ENCODE assay signal across 18 mouse cellular contexts in genomic region chr13:49206341-49206740, GRCm38 (mm10). TPM values are rescaled to one million over a fixed set of nuclear protein-coding genes. Genes with fewer than 3 reads are reported as not detected.
A peak's percentile ranks its signal among the peaks of the same experiment; 100 is the strongest.
DNase-seq lines count a peak whose midpoint lies in the region; ATAC-seq and TF ChIP-seq lines count a peak whose summit lies in the region.
"Had no signal": no experiment of that assay in that cellular context is flagged by ENCODE, and none has a peak within 500 bp of the region (broad histone marks: within the 10 kb centered on the region; RNA-seq: fewer than 3 reads in every experiment).

No protein-coding gene starts in this region.

- H3K9ac ChIP-seq in embryonic facial prominence, embryonic 11.5 days (replicated peaks; ENCODE audit: low read length) = no peak overlapping the region
- no peak overlapping the region for H3K9ac ChIP-seq in hindbrain, embryonic 13.5 days
- H3K9ac ChIP-seq: embryonic facial prominence, embryonic 12.5 days; embryonic facial prominence, embryonic 15.5 days; forebrain, embryonic 12.5 days; forebrain, embryonic 15.5 days; heart, embryonic 13.5 days; hindbrain, embryonic 15.5 days had no signal

- no peak overlapping the region for H3K4me3 ChIP-seq in embryonic facial prominence, embryonic 11.5 days (ENCODE audit: low read depth, low read length)
- H3K4me3 ChIP-seq in embryonic facial prominence, embryonic 10.5 days = no peak overlapping the region
- peak overlapping the region; percentile 57 for H3K4me3 ChIP-seq in megakaryocyte, embryonic 14.5 days (replicated peaks)
- no peak overlapping the region for H3K4me3 ChIP-seq in bone marrow macrophage, adult 2 months (ENCODE audit: insufficient read depth, low read length)
- H3K4me3 ChIP-seq in hindbrain, embryonic 13.5 days = no peak overlapping the region
- H3K4me3 ChIP-seq: embryonic facial prominence, embryonic 12.5 days; embryonic facial prominence, embryonic 15.5 days; forebrain, embryonic 12.5 days; forebrain, embryonic 15.5 days; heart, adult 2 months; heart, embryonic 10.5 days; heart, embryonic 13.5 days; hindbrain, embryonic 15.5 days had no signal

- no peak for TF ChIP-seq CTCF in bone marrow macrophage, adult 2 months (IDR thresholded peaks at IDR 0.05; ENCODE audit: low read depth, low read length)

- H3K9me3 ChIP-seq in embryonic facial prominence, embryonic 11.5 days (replicated peaks; ENCODE audit: control insufficient read depth, low read length) = no peaks in the 10 kb centered on the region
- no peaks in the 10 kb centered on the region for H3K9me3 ChIP-seq in embryonic facial prominence, embryonic 10.5 days
- H3K9me3 ChIP-seq in megakaryocyte, embryonic 14.5 days = no peaks in the 10 kb centered on the region
- no peaks in the 10 kb centered on the region for H3K9me3 ChIP-seq in hindbrain, embryonic 13.5 days
- H3K9me3 ChIP-seq: embryonic facial prominence, embryonic 12.5 days; embryonic facial prominence, embryonic 15.5 days; forebrain, embryonic 12.5 days; forebrain, embryonic 15.5 days; G1E; heart, embryonic 10.5 days; heart, embryonic 13.5 days; hindbrain, embryonic 15.5 days had no signal

- no peaks in the 10 kb centered on the region for H3K4me1 ChIP-seq in embryonic facial prominence, embryonic 11.5 days (ENCODE audit: control insufficient read depth, insufficient read depth, low read length)
- peaks cover 18% of the 10 kb centered on the region for H3K4me1 ChIP-seq in embryonic facial prominence, embryonic 10.5 days
- peaks cover 94% of the 10 kb centered on the region for H3K4me1 ChIP-seq in megakaryocyte, embryonic 14.5 days
- peaks cover 50% of the 10 kb centered on the region for H3K4me1 ChIP-seq in bone marrow macrophage, adult 2 months (ENCODE audit: control insufficient read depth, insufficient read depth, low read length)
- peaks cover 9% of the 10 kb centered on the region; the same call in 1 of the 2 replicates for H3K4me1 ChIP-seq in hindbrain, embryonic 13.5 days (replicated peaks)

- 0 out of 2 replicates have a peak, but pooled peaks have one; percentile 2 for ATAC-seq in embryonic facial prominence, embryonic 11.5 days (replicated peaks; ENCODE audit: insufficient number of reproducible peaks, low FRiP score, low TSS enrichment, low read depth)
- ATAC-seq in megakaryocyte, adult 5-6 weeks (ENCODE audit: poor library complexity, severe bottlenecking) = no peak
- ATAC-seq in hindbrain, embryonic 13.5 days (ENCODE audit: low FRiP score) = no peak

- H3K27me3 ChIP-seq in embryonic facial prominence, embryonic 11.5 days (ENCODE audit: control insufficient read depth, insufficient read depth, low read length) = no peaks in the 10 kb centered on the region
- H3K27me3 ChIP-seq in embryonic facial prominence, embryonic 10.5 days (replicated peaks; ENCODE audit: low read depth, poor library complexity, severe bottlenecking) = no peaks in the 10 kb centered on the region
- no peaks in the 10 kb centered on the region for H3K27me3 ChIP-seq in megakaryocyte, embryonic 14.5 days (replicated peaks)
- H3K27me3 ChIP-seq in hindbrain, embryonic 13.5 days = 0 out of 2 replicates have a peak, but pooled peaks cover 22% of the 10 kb centered on the region
- H3K27me3 ChIP-seq: CH12.LX; embryonic facial prominence, embryonic 12.5 days; embryonic facial prominence, embryonic 15.5 days; forebrain, embryonic 12.5 days; forebrain, embryonic 15.5 days; heart, embryonic 13.5 days; hindbrain, embryonic 15.5 days; Patski had no signal

- no peak overlapping the region for H3K27ac ChIP-seq in embryonic facial prominence, embryonic 11.5 days (replicated peaks; ENCODE audit: low read depth, low read length)
- no peak overlapping the region for H3K27ac ChIP-seq in embryonic facial prominence, embryonic 10.5 days (replicated peaks)
- peak overlapping the region; percentile 40; the same call in 1 of the 2 replicates for H3K27ac ChIP-seq in bone marrow macrophage, adult 2 months (ENCODE audit: insufficient read depth, low read depth, low read length)
- H3K27ac ChIP-seq in hindbrain, embryonic 13.5 days = no peak overlapping the region
- H3K27ac ChIP-seq: embryonic facial prominence, embryonic 12.5 days; embryonic facial prominence, embryonic 15.5 days; forebrain, embryonic 12.5 days; forebrain, embryonic 15.5 days; heart, adult 2 months; heart, embryonic 10.5 days; heart, embryonic 13.5 days; hindbrain, embryonic 15.5 days had no signal

- no peak overlapping the region for H3K4me2 ChIP-seq in embryonic facial prominence, embryonic 11.5 days (ENCODE audit: low read depth, low read length)
- no peak overlapping the region for H3K4me2 ChIP-seq in hindbrain, embryonic 13.5 days
- H3K4me2 ChIP-seq: embryonic facial prominence, embryonic 12.5 days; embryonic facial prominence, embryonic 15.5 days; forebrain, embryonic 12.5 days; forebrain, embryonic 15.5 days; heart, embryonic 13.5 days; hindbrain, embryonic 15.5 days had no signal

- DNase-seq in embryonic facial prominence, embryonic 11.5 days (ENCODE audit: low spot score) = no peak
- no peak for DNase-seq in embryonic facial prominence, embryonic 10.5 days (ENCODE audit: low spot score)

- no peaks in the 10 kb centered on the region for H3K36me3 ChIP-seq in embryonic facial prominence, embryonic 11.5 days (replicated peaks; ENCODE audit: control insufficient read depth, insufficient read depth, low read depth, low read length)
- no peaks in the 10 kb centered on the region for H3K36me3 ChIP-seq in embryonic facial prominence, embryonic 10.5 days (replicated peaks)
- peaks cover 93% of the 10 kb centered on the region for H3K36me3 ChIP-seq in megakaryocyte, embryonic 14.5 days (replicated peaks; ENCODE audit: low read length)
- H3K36me3 ChIP-seq in hindbrain, embryonic 13.5 days = no peaks in the 10 kb centered on the region
- H3K36me3 ChIP-seq: forebrain, embryonic 12.5 days; forebrain, embryonic 15.5 days; hindbrain, embryonic 15.5 days had no signal

- WGBS in embryonic facial prominence, embryonic 11.5 days = 92% methylated on average over 2 of the region's 2 CpGs
- 88% methylated on average over 2 of the region's 2 CpGs for WGBS in embryonic facial prominence, embryonic 10.5 days
- WGBS in hindbrain, embryonic 13.5 days = 96% methylated on average over 2 of the region's 2 CpGs

- TF ChIP-seq POLR2A in bone marrow macrophage, adult 2 months (IDR thresholded peaks at IDR 0.05; ENCODE audit: borderline replicate concordance, low read depth, low read length) = no peak

RNA-seq across cellular contexts. Expression of gene Card19, which starts 9.5 kb away (rescaled TPM):
- polyA plus RNA-seq in embryonic facial prominence, embryonic 11.5 days (2014; fragmentation: Nextera tagmentation; extraction: Ambion mirVana) = 32.1 and 34.4 TPM in 2 replicates
- polyA plus RNA-seq in embryonic facial prominence, embryonic 10.5 days (2016; fragmentation: Nextera tagmentation; extraction: Ambion mirVana) = 31.6 and 35.0 TPM in 2 replicates
- 534 and 845 TPM in 2 replicates for polyA plus RNA-seq in megakaryocyte, embryonic 14.5 days (2012; ENCODE audit: insufficient read depth, low replicate concordance)
- 85.5 and 103 TPM in 2 replicates for total RNA-seq in megakaryocyte, adult 5-6 weeks (2015)
- 91.0 and 123 TPM in 2 replicates for total RNA-seq in megakaryocyte, adult 5-6 weeks (2017)
- polyA plus RNA-seq in bone marrow macrophage, adult 2 months (2012; ENCODE audit: insufficient read depth, insufficient read length, missing spikeins) = 261 and 268 TPM in 2 replicates
- 27.2 and 31.3 TPM in 2 replicates for polyA plus RNA-seq in hindbrain, embryonic 13.5 days (2015; fragmentation: Nextera tagmentation; extraction: Ambion mirVana)

RNA-seq across cellular contexts. Expression of gene Ninj1, which starts 19.1 kb away (rescaled TPM):
- polyA plus RNA-seq in embryonic facial prominence, embryonic 11.5 days (2014; fragmentation: Nextera tagmentation; extraction: Ambion mirVana) = 29.8 and 30.5 TPM in 2 replicates
- polyA plus RNA-seq in embryonic facial prominence, embryonic 10.5 days (2016; fragmentation: Nextera tagmentation; extraction: Ambion mirVana) = 26.6 and 28.0 TPM in 2 replicates
- polyA plus RNA-seq in megakaryocyte, embryonic 14.5 days (2012; ENCODE audit: insufficient read depth, low replicate concordance) = 422 and 866 TPM in 2 replicates
- 76.1 and 81.6 TPM in 2 replicates for total RNA-seq in megakaryocyte, adult 5-6 weeks (2015)
- 33.4 and 48.2 TPM in 2 replicates for total RNA-seq in megakaryocyte, adult 5-6 weeks (2017)
- 497 and 521 TPM in 2 replicates for polyA plus RNA-seq in bone marrow macrophage, adult 2 months (2012; ENCODE audit: insufficient read depth, insufficient read length, missing spikeins)
- polyA plus RNA-seq in hindbrain, embryonic 13.5 days (2015; fragmentation: Nextera tagmentation; extraction: Ambion mirVana) = 19.3 and 19.9 TPM in 2 replicates

RNA-seq across cellular contexts. Expression of gene Susd3, which starts 42.2 kb away (rescaled TPM):
- polyA plus RNA-seq in embryonic facial prominence, embryonic 11.5 days (2014; fragmentation: Nextera tagmentation; extraction: Ambion mirVana) = 1.2 and 1.3 TPM in 2 replicates
- polyA plus RNA-seq in embryonic facial prominence, embryonic 10.5 days (2016; fragmentation: Nextera tagmentation; extraction: Ambion mirVana) = 1.2 and 1.7 TPM in 2 replicates
- 289 and 697 TPM in 2 replicates for polyA plus RNA-seq in megakaryocyte, embryonic 14.5 days (2012; ENCODE audit: insufficient read depth, low replicate concordance)
- total RNA-seq in megakaryocyte, adult 5-6 weeks (2015) = 44.4 and 49.1 TPM in 2 replicates
- 39.6 and 42.3 TPM in 2 replicates for total RNA-seq in megakaryocyte, adult 5-6 weeks (2017)
- 139 and 143 TPM in 2 replicates for polyA plus RNA-seq in bone marrow macrophage, adult 2 months (2012; ENCODE audit: insufficient read depth, insufficient read length, missing spikeins)
- 0.92 and 1.3 TPM in 2 replicates for polyA plus RNA-seq in hindbrain, embryonic 13.5 days (2015; fragmentation: Nextera tagmentation; extraction: Ambion mirVana)
- polyA plus RNA-seq: Patski had no signal

RNA-seq across cellular contexts. Expression of gene Wnk2, which starts 58.5 kb away (rescaled TPM):
- polyA plus RNA-seq in embryonic facial prominence, embryonic 11.5 days (2014; fragmentation: Nextera tagmentation; extraction: Ambion mirVana) = 2.5 and 2.6 TPM in 2 replicates
- polyA plus RNA-seq in embryonic facial prominence, embryonic 10.5 days (2016; fragmentation: Nextera tagmentation; extraction: Ambion mirVana) = 2.7 and 2.8 TPM in 2 replicates
- polyA plus RNA-seq in megakaryocyte, embryonic 14.5 days (2012; ENCODE audit: insufficient read depth, low replicate concordance) = 0.02 and 0.35 TPM in 2 replicates
- total RNA-seq in megakaryocyte, adult 5-6 weeks (2015) = 0.66 and 1.6 TPM in 2 replicates
- 0.33 and 0.48 TPM in 2 replicates for total RNA-seq in megakaryocyte, adult 5-6 weeks (2017)
- polyA plus RNA-seq in bone marrow macrophage, adult 2 months (2012; ENCODE audit: insufficient read depth, insufficient read length, missing spikeins) = not detected in 2 replicates
- polyA plus RNA-seq in hindbrain, embryonic 13.5 days (2015; fragmentation: Nextera tagmentation; extraction: Ambion mirVana) = 20.3 and 20.7 TPM in 2 replicates
- total RNA-seq: common myeloid progenitor, adult 5-6 weeks had no signal
- polyA plus RNA-seq: G1E had no signal

Comparison
In these comparisons a context has a peak if more than half of its experiments do, and no peak if none do; other contexts are left out.
1. RNA of gene Ninj1, which starts 19.1 kb away (polyA plus RNA-seq): 422 to 866 TPM in megakaryocyte, embryonic 14.5 days and 497 to 521 TPM in bone marrow macrophage, adult 2 months; 29.8 to 30.5 TPM in embryonic facial prominence, embryonic 11.5 days, 26.6 to 28.0 TPM in embryonic facial prominence, embryonic 10.5 days and 19.3 to 19.9 TPM in hindbrain, embryonic 13.5 days; every median in the first group is over 10 times any median in the second.
2. RNA of gene Susd3, which starts 42.2 kb away (polyA plus RNA-seq): 289 to 697 TPM in megakaryocyte, embryonic 14.5 days and 139 to 143 TPM in bone marrow macrophage, adult 2 months; 1.2 to 1.3 TPM in embryonic facial prominence, embryonic 11.5 days, 0.92 to 1.3 TPM in hindbrain, embryonic 13.5 days and 1.2 to 1.7 TPM in embryonic facial prominence, embryonic 10.5 days; every median in the first group is over 10 times any median in the second.